Mouse (Mus musculus): ENCODE data around the gene Ntf5.

GRCm38 (mm10) chr7:45451344-45451982 lies 38.0 kb downstream of the Ntf5 start:
- TF ChIP-seq CTCF (conservative IDR thresholded peaks at IDR 0.05; ENCODE audit: low read length) (peak; percentile 95), NANOG (IDR thresholded peaks at IDR 0.05; ENCODE audit: borderline replicate concordance, low read length) (no peak)
